Mouse (Mus musculus) macrophage (primary cell): Measurements from ENCODE around the gene Msi2. TPM values are rescaled to one million over a fixed set of nuclear protein-coding genes. Genes with fewer than 3 reads are reported as not detected.

ENCODE experiments used
- H3K27ac ChIP-seq: fragments of 350-480 bp; formaldehyde crosslinking; 2 replicates; pipeline ENCODE4 v1.9.0; 2021
- H3K36me3 ChIP-seq: fragments of 350-480 bp; formaldehyde crosslinking; 2 replicates; pipeline ENCODE4 v1.9.0; 2021; ENCODE audit errors: inconsistent target
- H3K4me3 ChIP-seq: fragments of 350-480 bp; formaldehyde crosslinking; 2 replicates; pipeline ENCODE4 v1.9.0; 2021; ENCODE audit errors: inconsistent target
- H3K79me2 ChIP-seq: fragments of 350-480 bp; formaldehyde crosslinking; 2 replicates; pipeline ENCODE4 v1.9.0; 2021; ENCODE audit errors: inconsistent target
- WGBS: methylation state at CpG from one replicate; pipeline ENCODE4 v1.1.7; 2026; ENCODE audit warnings: inconsistent platforms; ENCODE audit not compliant: missing documents; 5-methylcytosine and 5-hydroxymethylcytosine counted together
- polyA plus RNA-seq: library from polyadenylated mRNA; stranded (reverse); fragments of 250-400 nt; gene quantifications from 3 replicates; pipeline ENCODE4 v1.2.4, GENCODE M21; 2018; ENCODE audit warnings: inconsistent platforms

Msi2 gene
- polyA plus RNA-seq, 1 experiment from 2014 or later = 5.2 TPM

- 87% methylated on average over 7 of the region's 7 CpGs for WGBS
- no peak overlapping the region for H3K4me3 ChIP-seq
- no peaks in the 10 kb centered on the region for H3K36me3 ChIP-seq
- no peaks in the 10 kb centered on the region for H3K79me2 ChIP-seq
- H3K27ac ChIP-seq = no peak overlapping the region
These were observed 169.9 kb downstream of the Msi2 start for GRCm38 (mm10) chr11:88548423-88548822.

DNA sequence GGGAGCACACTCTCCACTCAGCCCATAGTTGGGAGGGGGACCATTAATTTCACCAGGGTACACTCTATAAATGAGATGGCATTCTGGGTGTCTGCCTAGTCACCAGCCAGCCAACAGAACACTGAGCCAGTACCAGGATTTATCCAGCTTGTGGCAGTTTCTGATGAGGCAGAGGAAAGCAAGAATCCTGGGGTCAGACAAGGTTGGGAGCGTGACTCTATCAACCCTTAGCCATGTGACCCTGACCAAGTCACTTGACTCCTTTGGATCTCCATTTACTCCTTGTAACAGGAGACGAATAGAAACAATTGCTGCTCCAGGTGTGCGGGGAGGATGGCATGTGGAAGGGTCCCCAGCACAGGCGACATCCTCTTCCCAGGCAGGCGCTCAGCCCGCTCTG, 174.5 kb downstream of the Msi2 start:
- H3K36me3 ChIP-seq = no peaks in the 10 kb centered on the region
- WGBS = 94% methylated on average over 6 of the region's 6 CpGs
- no peak overlapping the region for H3K27ac ChIP-seq
- H3K4me3 ChIP-seq = no peak overlapping the region
- no peaks in the 10 kb centered on the region for H3K79me2 ChIP-seq

GRCm38 (mm10) chr11:88542817-88543216, 175.5 kb downstream of the Msi2 start:
- Histone ChIP-seq H3K79me2 (no peaks in the 10 kb centered on the region), H3K36me3 (no peaks in the 10 kb centered on the region)
- 76% methylated on average over 3 of the region's 3 CpGs for WGBS

GRCm38 (mm10) chr11:88541666-88542639, 176.4 kb downstream of the Msi2 start:
- Histone ChIP-seq H3K4me3 (no peak overlapping the region), H3K36me3 (no peaks in the 10 kb centered on the region), H3K27ac (no peak overlapping the region), H3K79me2 (no peaks in the 10 kb centered on the region)
- 91% methylated on average over 15 of the region's 15 CpGs for WGBS

More at GRCm38 (mm10) chr11:88542817-88543216, 175.5 kb downstream of the Msi2 start:
- Histone ChIP-seq H3K27ac (no peak overlapping the region), H3K4me3 (no peak overlapping the region)

DNA sequence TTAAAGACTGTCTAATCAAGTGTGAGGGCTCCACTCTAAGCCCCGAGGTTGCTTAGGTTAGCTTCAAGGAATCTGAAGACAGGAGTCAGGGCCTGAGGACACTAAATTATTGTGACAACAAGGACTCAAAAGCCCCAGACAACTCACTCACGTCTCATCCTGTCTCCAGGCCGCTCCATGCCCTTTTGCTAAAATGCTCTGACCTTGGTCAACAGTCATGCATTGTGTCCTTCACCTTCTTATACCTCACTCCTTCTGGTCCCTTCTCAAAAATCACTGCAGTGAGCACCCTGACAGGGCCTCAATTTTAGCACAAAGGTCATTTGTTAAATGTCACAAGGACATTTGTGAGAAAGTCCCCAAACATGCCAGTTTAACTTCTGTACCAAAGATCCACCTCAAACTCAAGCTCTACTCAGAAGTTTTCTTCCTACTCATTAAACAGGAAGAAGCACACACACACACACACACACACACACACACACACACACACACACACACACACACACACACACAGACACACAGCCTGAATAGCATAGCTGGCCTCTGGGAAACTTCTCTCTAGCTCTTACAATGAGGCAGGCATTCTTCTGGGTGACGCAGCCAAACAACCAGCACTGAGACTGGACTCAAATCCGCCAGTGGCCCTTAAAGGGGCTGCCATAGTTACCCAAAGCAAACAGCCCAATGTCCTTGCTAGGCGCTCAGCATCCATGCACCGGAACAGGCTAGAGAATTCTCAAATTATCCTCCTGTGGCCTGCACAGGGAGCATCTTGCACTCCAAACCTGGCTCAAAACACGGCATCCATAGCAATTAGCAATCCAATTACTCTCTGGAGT, 178.5 kb downstream of the Msi2 start:
- Histone ChIP-seq H3K36me3 (no peaks in the 10 kb centered on the region), H3K79me2 (no peaks in the 10 kb centered on the region), H3K27ac (no peak overlapping the region), H3K4me3 (no peak overlapping the region)
- 91% methylated on average over 8 of the region's 8 CpGs for WGBS

DNA sequence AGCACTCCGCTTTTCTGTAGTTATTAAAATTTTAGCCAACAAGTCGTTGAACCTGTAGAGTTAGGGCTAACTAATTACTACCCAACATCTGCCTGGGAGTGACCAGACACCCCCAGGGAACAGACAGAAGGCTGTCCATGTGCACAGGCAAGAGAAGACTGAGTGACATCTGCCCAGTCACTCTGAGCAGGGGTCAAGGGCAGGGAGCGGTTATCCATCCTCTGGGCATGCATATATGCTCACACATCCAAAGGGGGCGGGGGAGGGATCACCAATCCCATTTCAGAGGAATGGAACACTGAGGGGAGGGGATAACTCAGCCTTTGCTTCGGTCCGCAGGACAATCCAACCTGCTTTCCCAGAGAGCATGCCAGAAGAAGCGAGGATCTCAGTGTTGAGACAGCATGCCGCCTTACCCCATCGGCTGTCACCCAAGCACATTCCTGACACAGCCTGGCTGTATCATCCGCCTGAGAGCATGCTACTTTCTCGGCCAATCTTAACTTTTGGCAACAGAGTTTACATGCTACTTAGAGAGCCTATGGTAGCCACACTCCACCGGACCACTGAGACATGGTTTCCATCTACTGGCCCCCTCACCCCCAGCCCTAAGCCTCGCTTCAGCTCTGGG, 179.5 kb downstream of the Msi2 start:
- no peak overlapping the region for H3K27ac ChIP-seq
- H3K4me3 ChIP-seq = no peak overlapping the region
- 92% methylated on average over 11 of the region's 13 CpGs for WGBS
- no peaks in the 10 kb centered on the region for H3K79me2 ChIP-seq
- H3K36me3 ChIP-seq = no peaks in the 10 kb centered on the region

DNA sequence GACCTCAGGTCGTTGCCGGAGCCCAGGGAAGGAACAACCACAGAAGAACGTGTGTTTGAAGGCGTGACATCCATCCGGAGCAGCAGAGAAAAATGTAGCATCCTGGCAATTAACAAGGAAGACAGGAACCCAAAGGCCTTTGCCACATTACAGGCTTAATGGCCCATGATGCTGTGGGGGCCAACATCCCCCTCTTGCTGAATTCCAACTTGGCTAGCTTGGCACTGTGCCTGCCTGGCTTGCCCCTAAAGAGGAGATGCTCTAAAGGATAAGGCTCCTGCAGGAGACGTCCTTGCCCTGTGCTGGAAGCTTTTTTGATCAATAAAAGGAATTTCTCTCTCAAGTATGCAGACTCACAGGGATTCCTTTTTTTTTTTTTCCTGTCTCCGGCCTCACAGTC, 181.0 kb downstream of the Msi2 start:
- Histone ChIP-seq H3K4me3 (no peak overlapping the region), H3K27ac (no peak overlapping the region), H3K36me3 (no peaks in the 10 kb centered on the region), H3K79me2 (no peaks in the 10 kb centered on the region)
- whole genome bisulfite sequencing = 95% methylated on average over 7 of the region's 7 CpGs

DNA sequence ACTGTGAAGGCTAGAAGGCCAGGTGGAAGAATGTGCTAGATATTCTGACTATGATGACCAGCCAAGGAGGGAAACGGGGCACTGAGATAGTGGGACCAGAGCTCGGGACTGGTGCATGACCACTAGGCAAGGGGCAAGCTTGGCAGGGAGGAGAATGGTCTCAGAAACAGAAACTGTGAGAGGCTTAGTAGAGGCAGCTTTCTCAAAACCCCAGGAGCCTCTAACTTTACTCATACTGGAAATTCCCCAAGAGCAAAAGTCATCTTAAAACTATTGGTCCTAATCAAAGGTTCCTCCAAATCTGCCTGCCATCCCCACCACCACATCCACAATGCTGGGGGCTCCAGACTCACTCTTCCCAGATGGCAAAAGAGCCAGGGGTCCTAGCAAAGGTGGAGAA, 181.5 kb downstream of the Msi2 start:
- WGBS = 97% methylated on average over 2 of the region's 2 CpGs
- H3K27ac ChIP-seq = no peak overlapping the region
- no peaks in the 10 kb centered on the region for H3K79me2 ChIP-seq
- H3K36me3 ChIP-seq = no peaks in the 10 kb centered on the region
- H3K4me3 ChIP-seq = no peak overlapping the region

GRCm38 (mm10) chr11:88534331-88534929, 183.9 kb downstream of the Msi2 start:
- Histone ChIP-seq H3K27ac (no peak overlapping the region), H3K4me3 (no peak overlapping the region), H3K36me3 (no peaks in the 10 kb centered on the region), H3K79me2 (no peaks in the 10 kb centered on the region)
- WGBS = 96% methylated on average over 11 of the region's 11 CpGs

- H3K27ac ChIP-seq = no peak overlapping the region
- no peaks in the 10 kb centered on the region for H3K79me2 ChIP-seq
- no peak overlapping the region for H3K4me3 ChIP-seq
- 94% methylated on average over 2 of the region's 2 CpGs for WGBS
- no peaks in the 10 kb centered on the region for H3K36me3 ChIP-seq
These were observed 186.3 kb downstream of the Msi2 start for GRCm38 (mm10) chr11:88532016-88532415.

DNA sequence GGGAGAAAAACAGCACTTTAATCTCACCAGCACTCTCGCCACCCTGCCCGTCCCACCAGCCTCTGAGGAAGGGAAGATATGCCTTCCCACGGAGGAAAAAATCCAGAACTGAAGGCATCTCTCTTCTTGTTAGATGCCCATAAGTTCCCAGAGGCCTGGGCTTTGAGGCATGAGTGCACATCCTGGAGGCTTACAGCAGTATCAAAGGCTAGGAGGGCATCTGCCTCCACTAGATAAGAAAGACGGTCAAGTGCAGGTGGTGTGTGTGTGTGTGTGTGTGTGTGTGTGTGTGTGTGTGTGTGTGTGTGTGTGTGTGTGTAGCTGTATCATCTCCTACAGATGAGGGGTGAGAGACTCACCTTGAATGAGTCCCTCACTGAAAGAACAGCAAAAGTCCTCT, 188.3 kb downstream of the Msi2 start:
- no peak overlapping the region for H3K27ac ChIP-seq
- WGBS = 89% methylated on average over 3 of the region's 4 CpGs
- no peaks in the 10 kb centered on the region for H3K79me2 ChIP-seq
- H3K4me3 ChIP-seq = no peak overlapping the region
- H3K36me3 ChIP-seq = no peaks in the 10 kb centered on the region

DNA sequence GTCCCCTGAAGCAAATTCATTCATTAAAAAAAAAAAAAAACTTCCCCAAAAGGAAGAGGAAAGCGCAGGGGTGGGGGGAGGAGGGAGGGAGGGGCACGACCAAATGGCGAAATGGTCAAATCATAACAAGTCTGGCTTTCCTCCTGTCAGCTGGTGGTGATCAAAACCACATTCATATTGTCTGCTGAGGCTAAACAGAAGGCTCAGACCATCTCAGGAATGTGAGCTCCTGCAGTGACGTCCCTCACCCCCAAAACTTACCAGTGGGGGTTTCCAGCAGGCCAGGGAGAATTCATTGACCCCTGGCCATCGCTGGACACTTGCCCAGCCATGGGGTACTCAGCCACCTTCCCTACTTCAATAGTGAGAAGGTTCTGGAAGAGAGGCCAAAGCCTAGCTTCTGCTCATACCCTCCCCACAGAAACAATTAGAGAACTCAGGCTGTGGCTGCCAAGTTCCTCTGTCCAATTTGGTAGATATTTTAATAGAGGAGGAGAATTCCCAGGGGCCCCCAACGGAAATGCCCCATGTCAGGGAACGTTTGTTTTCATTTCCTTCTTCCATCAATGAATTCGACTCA, 189.7 kb downstream of the Msi2 start:
- no peaks in the 10 kb centered on the region for H3K36me3 ChIP-seq
- WGBS = 18% methylated on average over 8 of the region's 8 CpGs
- no peak overlapping the region for H3K27ac ChIP-seq
- no peak overlapping the region for H3K4me3 ChIP-seq
- H3K79me2 ChIP-seq = no peaks in the 10 kb centered on the region

- H3K79me2 ChIP-seq = no peaks in the 10 kb centered on the region
- H3K4me3 ChIP-seq = no peak overlapping the region
- H3K36me3 ChIP-seq = no peaks in the 10 kb centered on the region
- WGBS = 74% methylated on average over 7 of the region's 7 CpGs
- no peak overlapping the region for H3K27ac ChIP-seq
These were observed 191.6 kb downstream of the Msi2 start for GRCm38 (mm10) chr11:88526711-88527110.
